Mouse (Mus musculus): Measurements from ENCODE around the gene Rtl5.
"Not testable (repeated sequence)": the region's sequence is repeated elsewhere in the genome, so short reads cannot be mapped to it uniquely, and the experiment has no call there.

The Rtl5 gene

DNA sequence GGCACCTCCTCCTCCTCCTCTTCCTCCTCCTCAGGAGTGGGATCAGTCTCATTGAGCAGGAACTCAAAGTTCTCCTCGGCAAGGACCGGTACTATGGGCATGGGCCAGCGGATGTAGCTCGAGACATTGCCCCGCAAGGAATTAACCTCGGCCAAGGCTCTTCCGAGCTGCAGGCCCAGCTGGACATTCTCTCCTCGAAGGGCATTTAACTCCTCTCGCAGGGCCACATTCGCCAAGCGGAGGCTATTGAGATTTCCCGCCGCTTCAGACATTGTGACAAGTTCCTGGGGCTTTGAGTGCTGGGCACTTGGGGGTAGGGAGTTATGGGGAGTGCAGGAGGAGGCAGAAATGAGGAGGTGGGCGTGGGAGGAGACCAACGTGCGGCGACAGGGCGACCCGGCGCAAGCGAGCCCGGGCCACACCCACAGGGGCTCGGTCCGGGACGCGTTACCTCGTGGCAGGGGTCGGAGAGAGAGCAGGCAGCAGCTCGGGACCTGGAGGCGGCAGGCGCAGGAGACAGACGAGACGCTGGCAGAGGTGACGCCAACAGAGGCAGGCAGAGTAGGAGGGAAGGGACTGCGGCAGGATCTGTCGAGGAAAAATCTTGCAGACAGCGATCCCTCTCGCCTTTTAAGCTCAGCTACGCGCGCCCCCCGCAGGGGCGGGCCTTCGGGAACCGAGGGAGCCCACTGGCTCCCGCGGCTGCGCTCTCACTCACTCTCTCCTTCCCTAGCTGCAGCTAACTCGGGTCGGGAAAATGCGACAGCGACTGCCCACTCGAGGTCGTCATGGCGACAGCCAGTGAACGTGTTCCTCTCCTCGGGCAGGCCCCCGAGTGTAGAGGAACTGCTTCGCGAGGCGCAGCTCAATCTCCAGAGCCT, at the start of gene Rtl5:
Gene Rtl5, minus strand, starts transcription at position 714 of the 881 bp plus-strand sequence.
- DNase-seq (ENCODE audit: low spot score) = peak; percentile 82

DNA sequence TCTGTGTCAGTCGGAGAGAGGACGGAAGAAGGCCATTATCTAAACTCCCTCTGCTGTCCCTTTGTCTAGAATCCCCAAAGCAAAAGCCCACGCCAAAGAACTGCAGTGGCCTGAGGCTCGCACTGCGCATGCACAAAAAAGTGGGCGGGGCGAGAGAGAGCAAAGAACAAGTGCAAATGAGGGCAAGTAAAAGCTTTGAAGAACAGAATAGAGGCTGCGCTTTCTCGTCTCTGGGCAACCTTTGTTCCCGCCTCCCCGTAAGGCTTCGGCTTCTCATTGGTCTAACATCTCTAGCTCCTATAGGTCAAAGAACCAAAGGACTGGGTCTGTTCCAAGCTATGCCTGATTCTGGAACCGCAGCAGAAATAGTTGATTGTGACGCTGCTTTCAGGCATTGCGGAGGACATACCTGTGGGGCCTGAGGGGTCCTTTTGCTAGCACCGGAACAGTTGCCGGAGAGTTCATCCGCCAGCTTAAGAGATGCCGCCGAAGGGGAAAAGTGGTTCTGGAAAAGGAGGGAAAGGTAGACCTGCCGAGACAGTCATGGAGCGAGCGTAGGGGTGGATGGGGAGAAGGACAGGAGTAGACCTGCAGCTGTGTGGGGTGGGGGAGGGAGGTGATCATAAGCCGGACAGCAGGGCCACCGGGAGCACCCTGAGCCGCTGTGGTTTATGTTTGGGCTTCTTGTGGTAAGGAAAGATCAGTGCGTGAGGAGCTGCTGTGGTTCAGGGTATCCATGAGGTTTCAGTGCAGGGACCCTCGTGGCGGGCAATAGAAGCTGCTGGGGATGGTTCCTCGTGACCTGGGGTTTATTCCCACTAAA, 48.1 kb upstream of the Rtl5 start, which contains the start of gene Pin4:
Gene Pin4, plus strand, starts transcription at position 406 of the 823 bp plus-strand sequence.
- peak; percentile 95 for DNase-seq (ENCODE audit: low spot score)

DNA sequence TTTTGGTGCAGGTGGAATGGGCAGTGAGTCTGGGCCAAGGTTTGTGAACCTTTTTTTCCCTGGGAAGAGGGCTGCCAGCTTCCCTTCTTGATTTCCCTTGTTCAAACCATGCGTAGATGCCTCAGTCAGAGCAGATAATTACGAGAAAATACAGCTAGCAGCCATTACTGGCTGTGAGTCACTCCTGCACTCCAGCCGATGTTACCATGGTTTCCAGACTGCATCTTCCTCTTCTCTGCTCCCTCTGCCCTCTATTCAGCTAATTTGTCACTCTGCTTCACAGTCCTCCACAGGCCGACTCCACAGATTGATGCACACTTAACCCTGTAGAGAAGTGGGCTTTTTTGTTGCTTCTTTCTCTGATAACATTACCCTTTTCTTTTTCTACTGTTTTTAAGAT, 44.6 kb upstream of the Rtl5 start:
- no peak for DNase-seq (ENCODE audit: low spot score)

DNA sequence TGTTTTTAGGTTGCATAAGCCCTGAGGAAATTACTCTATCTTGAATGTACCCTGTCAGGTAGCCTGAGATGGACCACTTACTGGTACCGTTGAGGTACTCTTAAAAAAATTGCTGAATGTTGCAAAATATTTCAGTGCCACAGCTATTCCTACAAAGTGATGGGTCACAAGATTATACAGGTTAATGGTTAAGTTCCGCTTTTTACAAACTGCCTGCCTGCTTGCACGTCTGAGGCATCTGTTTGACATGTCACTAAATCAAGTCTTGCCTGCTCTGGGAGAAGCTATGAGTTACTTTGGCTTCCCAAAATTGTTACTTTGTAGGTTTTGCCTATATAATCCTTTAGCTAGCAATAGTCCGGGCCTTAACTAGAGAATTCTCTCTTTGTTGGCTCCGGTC, 38.2 kb upstream of the Rtl5 start:
- not testable (repeated sequence) for DNase-seq (ENCODE audit: low spot score)

DNA sequence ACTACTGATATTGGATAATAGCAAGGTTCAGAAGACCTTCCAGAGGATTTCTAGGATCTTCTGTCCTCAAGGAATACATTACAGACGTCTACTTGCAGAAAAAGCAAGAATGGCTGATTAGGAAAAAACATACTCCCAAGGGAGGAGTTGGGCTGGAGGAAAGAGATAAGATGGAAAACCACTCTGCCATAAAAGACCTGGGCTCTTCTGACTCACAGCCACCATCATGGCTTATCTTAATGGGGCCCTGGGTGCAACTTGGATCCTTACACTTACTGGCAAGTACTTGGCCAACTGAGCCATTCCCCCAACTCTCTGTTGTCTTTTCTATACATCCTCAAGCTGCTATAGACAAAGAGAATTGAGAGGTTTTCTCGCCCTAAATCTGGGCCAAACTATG, 32.7 kb upstream of the Rtl5 start:
- not testable (repeated sequence) for DNase-seq (ENCODE audit: low spot score)

DNA sequence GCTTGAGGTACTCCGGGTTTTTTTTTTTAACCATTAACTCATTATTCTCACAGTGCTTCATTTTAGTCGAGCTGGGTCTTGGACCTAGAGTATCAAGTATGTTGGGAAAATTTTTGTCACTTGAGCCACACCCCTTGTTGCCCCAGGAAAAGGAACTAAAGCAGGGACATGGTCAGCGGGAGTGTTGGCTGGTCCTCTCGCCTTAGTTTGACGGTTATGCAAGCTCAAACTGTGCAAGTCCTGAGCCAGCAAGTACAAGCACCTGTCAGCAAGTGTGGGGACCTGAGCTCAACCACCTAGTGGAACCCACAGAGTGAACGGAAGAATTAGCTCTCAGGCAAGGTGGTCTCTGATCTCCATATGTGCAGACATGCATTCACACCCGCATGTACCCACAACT, 30.8 kb upstream of the Rtl5 start:
- no peak for DNase-seq (ENCODE audit: low spot score)

DNA sequence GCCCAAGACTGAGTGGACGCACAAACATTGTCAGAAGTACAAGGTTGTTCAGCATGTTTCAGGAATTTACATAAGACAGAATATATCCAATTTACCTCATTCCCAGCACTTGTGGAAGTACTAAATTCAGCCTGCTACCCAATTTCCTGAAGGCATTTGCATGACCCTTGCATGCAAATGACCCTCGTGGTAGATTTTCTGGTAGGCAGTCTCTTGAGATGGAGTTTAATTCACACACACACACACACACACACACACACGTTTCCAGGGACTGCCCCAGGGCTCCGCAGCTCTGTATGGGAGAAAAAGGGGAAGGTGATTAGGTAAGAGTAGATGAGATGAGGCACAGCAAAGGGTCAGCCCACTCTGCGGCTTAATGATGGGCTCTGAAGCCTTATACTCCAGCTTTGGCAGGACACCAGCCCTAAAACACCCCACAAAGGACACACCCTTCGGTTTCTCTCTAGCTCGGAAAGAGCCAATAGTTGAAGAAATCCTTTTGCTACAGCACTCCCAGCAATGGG, 23.3 kb upstream of the Rtl5 start:
- DNase-seq (ENCODE audit: low spot score) = no peak

DNA sequence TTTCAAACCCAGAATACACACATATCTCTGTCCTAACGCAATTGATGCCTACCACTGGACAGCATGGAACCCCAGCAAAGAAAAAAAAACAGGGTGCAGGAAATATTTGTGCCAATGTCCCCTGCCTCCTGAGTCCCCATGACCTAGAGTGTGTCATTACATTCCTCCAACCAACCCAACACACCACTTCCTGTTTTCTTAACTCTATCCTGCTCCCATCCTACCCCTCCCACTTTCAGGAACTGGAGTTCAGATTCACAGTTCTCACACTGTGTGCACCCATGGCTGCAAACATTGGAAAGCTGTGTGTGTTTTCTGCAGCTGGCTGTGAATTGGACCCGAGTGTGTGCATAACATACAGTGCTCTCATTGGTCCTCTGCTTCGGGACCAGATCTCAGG, 19.5 kb upstream of the Rtl5 start:
- no peak for DNase-seq (ENCODE audit: low spot score)

DNA sequence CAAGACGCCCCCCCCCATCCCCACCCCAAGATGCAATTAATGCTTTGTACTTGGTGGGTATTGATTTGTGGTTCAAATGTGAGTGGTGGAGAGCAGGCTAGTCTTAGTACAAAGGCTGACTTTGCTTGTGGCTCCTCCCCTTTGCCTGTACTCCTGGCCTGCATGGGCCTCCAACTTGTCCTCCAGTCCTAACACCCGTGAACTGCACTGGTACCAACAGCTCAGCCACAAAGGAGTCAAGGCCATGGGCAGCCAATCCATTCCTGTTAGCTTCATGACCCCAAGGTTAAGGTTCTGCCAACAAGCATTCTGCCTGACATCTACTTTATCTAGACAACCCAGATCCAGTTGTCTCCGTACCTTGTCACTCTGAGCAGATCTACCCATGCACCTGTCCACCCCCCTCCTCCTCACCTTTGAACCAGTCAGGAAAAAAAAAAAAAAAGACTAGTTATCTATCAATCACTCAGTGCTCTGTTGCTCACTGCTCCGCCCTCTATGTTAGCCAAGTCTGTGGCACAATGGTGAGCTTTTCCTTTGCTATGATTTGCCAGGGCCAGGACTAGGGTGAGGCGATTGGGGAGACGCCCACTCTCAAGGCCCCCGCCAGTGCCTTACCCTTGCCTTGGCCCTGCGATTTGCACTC, 14.8 kb upstream of the Rtl5 start:
- DNase-seq (ENCODE audit: low spot score) = no peak

DNA sequence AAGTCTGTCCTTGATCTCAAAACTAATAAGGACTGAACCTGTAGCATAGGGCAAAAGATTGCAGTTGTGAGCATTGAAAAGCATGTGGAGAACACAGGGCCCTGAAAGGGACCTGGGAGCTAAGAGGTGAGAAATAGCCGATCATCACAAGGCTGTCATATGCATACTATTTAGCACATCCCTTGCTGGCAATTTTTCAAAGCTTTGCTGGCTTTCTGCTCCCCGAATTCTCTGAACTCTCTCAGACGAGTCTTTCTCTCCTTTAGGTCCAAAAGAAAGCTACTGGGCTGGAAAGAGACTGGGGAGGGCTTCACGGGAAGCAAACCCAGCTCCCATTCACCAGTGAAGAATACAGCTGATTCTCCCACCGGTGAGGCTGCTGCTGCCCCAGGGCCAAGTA, 11.2 kb upstream of the Rtl5 start:
- DNase-seq (ENCODE audit: low spot score) = no peak

DNA sequence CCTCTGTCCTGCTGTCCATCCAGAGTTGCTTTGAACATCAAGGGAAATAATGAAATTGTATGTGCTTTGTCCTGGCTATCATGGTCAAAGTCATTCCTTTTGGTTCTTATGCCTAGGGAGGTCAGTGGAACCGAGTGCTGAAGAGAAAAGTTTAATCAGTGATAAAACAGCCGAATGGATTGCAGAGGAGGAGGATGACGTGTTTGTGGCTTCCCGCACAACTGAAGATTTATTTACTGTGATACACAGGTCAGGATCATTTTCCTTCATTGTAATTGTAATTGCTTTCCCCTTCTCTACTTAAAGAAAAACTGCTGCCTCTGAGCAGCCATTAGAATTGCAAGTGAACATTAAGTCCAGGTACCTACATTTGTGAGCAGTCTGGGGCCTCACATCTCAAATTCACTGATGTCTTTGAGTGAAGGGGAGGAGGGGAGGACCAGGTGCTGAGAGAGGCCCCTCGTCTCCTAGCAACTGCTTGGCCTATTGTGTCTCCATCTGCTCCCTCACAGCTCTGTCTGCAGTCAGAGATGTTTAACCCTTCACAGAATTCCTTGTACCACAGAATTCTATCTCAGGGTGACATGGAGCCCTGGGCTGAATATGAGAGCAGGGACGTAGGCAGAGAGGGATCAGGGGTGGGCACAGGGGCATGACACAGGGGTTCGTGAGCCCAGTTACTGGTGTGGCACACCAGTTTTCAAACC, 10.6 kb upstream of the Rtl5 start:
- peak; percentile 75 for DNase-seq (ENCODE audit: low spot score)

DNA sequence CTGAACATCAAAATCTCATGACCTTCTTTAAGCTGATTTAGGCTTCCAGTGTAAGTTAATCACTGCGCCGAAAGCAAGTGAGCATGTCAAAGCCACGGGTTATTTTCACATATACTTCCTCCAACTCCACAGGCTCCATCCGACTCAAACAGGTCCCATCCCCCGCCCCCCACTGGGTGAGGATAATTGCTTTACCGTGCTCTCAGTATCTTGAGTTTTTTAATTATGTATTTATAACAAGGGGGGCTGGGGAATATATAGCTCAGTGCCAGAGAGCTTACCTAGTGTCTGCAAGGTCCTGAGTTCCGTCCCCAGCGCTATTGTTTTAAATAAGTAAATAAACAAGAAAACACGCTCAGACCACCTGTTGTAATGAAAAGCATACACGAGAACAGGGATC, 10.0 kb upstream of the Rtl5 start:
- DNase-seq (ENCODE audit: low spot score) = peak; percentile 3

DNA sequence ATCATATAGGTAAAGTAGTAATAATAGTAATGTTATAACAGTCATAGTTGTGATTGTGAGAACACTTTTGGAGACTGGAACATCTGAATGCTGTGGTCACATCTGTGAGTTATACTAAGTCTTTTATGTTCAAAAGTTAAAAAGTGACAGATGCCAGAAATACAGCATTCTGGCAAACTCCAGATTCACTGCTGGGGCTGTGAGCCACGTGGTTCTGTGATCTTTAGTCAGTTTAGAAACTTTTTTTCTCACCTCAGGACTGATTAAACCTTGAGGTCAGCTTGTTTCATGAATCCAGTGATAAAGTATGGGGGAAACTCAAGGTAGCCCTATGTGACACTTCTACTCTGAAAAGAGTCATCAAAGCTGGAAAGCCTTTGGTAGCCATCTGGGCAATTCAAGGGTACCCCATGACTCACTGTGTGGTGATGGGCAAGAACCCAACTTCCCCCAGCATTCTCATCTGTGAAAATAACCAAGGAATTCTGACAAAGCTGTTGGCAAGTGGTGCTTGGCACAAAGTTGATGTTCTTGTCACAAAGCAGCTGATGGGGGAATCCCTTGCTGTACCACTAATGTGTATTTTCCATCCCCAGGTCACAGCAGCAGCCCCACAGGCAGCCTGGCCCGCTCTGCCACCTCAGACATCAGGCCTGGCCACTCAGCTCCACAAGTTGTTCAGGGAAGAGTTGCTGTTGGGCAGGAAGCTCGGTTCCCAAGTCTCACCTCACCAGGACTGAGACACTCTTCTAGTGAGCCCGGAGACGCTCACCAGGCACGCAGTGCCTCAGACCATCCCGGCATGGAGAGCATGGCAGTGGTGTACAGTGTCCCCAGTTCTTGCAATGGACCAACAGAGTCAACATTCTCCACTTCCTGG, 6.0 kb upstream of the Rtl5 start:
- no peak for DNase-seq (ENCODE audit: low spot score)

DNA sequence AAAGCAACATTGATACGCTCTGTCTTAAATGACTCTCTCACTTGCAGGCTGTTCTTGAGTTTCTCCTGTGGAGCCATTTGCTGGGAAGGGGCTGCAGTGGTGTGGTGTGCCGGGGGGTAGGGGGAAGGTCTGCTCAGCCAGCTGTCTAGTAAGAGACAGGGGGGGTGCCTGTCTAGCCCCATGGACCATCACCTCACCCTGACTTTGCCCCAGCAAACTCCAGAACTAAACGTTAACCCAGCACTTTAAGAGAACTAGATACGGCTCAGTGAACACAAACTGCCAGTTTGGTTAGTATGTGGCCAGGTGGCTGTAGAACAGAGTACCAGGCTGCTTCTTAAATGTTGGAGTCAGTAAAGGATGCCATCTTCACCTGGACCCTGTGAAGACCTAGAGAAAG, 4.1 kb upstream of the Rtl5 start:
- DNase-seq (ENCODE audit: low spot score) = no peak

DNA sequence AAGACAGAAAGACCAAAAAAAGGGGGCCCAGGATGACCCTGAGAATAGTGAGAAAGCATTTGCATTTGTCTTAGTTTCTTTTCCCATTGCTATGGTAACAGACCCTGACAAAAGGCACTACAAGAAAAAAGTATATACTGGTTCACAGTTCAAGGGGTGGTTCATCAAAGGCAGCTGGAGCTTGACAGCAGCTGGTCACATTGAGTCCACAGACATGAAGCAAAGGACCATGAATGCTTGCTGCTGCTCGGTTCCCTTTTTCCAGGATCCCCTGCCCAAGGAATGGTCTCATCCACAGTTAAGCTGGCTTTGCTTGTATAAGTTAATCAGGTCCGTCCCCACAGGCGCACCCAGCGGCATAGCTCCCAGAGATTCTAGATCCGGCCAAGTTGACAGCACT, 3.3 kb upstream of the Rtl5 start:
- no peak for DNase-seq (ENCODE audit: low spot score)

DNA sequence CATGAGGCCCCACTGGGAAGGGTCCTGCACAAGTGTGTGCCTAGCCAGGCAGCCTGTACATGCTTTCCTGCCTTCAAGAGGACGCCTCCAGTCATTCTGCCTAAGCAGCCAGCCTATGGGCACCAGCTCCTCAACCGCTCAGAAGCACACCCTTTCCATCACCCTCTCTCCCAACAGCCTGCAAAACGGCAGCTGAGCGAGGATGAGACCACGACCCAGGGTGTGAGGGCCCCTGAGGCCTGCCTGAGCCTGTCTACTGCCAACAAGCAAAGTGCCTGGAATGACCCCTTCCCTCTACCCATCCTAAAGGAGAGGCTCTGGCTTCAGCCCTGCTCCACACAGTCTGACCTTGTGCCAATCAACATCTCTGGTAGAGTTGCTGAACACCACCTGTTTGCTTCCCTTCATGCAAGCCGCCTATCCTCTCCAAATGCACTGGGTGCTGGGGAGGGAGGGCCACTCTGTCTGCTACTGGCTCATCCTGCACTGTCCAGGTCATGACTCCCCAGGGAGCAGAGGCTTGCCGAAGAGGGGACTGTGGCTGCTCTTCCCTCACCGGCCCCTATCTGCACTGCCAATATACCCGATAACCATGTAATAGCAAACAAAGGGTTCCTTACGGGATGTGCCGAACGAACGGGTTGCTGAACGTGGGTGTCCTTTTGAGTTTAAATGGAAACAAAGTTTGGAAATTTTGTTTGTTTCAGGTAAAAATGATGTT, 2.7 kb upstream of the Rtl5 start:
- no peak for DNase-seq (ENCODE audit: low spot score)

DNA sequence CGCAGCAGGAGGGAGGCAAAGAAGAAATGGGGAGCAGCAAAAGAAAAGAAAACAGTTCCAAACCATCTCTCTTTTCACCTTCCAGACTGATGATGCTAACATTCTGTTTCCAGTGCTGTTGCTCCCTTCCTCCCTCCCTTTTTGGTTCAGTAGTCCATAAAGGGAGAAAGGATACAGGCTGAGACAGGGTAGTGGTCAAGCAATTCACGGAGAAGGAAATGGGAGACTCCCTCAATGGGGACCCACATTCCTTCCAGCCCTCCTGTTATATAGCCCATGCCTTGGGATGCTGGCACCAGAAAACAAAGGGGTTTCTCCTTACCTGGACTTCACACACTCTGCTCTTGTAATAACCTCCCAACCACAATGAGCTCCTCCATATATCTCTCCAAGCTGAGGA, 413 bp upstream of the Rtl5 start:
- no peak for DNase-seq (ENCODE audit: low spot score)

DNA sequence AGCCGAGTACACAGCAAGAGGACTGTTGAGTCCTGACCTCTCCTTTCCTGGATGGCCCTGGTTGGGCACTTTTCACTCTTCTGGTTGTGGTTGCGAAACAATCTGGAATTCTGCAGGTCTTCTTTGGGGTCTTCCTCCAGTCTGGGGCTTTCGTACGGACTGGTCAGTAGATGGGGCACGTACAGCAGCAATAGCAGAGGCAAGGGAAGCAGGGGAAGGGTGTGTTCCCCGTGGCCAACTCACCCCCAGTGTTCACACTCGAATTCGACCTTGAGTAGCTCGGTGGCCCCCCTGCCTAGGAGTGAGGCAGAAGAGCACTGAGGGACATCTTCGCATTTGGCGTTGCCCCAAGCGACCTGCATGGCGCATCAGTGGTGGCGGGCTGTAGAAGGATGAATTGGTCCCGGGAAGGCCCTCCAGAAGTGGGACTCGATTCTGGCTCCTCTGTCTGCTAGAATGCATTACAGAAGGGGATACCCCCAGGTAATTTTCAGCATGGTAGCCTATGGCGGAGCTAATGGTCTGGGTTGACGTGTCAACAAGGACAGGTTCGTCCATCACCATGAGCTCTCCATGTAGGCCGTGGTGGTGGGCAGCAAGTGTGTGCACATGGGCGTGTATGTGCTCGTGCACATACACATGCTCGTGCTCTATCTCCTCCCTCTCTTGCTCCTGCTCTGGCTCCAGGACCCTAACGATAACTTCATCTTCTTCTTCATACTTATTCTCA, 2.1 kb downstream of the Rtl5 start:
- DNase-seq (ENCODE audit: low spot score) = no peak

DNA sequence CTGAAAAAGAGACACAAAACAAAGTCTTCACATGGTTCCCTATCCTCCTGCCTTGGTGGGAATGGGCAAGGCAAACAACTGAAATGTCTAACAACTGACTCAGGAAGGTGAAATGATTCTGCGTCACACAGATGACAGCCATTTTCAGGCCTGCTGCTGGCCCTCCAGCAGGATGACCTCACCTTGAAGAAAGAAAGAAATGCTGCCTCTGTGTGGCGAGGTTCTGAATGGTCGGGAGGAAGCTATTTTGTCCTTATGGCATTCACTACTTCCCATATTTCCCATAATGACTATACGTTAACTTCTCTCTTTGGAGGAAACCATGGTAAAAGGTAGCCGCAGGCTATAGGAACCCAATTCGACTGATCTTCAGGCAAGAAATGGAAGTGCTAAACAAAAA, 4.0 kb downstream of the Rtl5 start:
- no peak for DNase-seq (ENCODE audit: low spot score)
